Mouse (Mus musculus): ENCODE measurements at regions not wholly inside any gene's neighbourhood (a gene's known extent, or its start where the extent isn't known, plus 50 kb on each side); places are given as distances from the start of the nearest gene placed in this dataset.

GRCm38 (mm10) chr4:22047730-22048455, 116.8 kb downstream of the Faxc start:
- DNase-seq = no peak

DNA sequence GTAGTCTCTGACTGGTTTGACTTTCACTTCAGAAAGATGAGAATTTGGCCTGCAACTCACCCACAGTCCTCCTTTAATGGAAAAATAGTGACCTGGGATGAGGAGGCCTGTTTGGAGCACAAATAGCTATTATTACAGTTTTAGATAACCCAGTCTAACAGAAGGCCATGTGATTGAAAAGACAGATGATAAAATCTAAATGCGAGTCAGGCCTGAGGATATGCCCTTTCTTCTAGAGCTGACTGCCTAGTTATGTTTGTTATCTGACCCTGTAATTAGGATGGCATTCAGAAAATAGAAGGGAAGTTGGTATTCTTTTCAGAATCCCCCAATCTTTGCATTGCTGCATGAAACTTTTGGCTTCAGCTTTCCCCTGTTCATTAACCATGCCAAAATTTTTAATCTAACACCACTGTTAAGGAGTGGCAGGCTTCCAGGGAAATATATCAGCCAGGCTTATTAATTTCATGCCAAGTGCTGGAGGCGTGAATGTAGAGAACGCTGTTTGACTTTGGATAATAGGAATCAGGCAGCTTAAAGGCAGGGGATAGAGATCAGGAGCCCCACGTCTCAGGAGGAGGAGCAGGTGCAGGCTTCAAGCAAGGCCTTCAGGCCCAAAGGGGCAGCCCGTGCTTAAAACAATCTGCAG, 135.8 kb downstream of the Faxc start:
- DNase-seq = no peak

DNA sequence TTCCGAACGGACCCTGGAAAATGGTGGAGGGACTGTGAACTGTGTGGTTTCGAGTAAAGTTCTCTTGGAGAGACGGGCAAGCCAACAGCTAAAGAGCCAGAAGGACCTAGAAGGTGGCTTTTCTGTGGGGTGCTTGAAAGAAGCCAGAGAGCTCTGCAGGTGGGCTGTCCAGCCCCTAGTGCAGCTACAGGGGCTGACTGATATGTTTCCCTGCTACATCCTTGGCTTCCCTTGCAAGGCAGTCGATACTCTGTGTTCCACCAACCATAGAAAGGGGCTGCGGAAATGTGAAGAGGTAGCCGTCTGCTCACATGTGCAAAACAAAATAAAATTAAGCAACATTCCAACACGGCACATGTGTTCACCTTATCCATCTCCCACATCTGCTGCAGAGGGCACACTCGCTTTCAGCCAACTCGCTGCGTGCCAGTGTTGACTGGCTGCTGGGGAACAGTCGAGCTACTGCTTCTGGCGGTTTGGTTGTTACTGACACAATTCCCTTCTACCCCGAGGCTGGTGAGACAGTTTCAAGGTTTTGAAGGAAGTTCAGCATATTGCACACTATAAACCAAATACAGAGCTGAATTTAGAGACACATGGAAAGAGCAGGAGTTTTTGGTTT, 136.7 kb downstream of the Faxc start:
- no peak for DNase-seq

GRCm38 (mm10) chr4:22088209-22088787, 157.2 kb downstream of the Faxc start:
- DNase-seq = no peak

DNA sequence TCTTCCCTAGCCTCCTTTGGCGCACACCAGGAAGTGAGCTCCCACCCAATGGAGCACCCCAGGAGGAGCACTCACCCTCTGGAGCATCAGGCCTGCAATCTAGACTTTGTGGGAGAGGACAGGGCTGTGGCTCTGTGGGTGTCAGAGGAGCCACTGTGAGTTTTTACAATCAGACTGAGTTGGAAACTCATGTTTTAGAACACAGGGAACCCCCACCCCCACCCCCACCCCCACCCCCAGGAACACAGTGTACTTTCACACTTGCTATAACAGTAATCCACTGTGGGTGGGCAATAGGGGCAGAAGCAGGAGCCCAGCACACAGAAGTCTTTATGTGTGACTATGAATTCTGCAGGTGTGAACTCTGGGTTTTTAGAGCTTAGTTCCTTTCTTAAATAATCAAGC, 158.5 kb downstream of the Faxc start:
- no peak for DNase-seq

GRCm38 (mm10) chr4:22090536-22090935, 159.4 kb downstream of the Faxc start:
- no peak for DNase-seq

GRCm38 (mm10) chr4:22092551-22092950, 161.4 kb downstream of the Faxc start:
- DNase-seq = no peak

DNA sequence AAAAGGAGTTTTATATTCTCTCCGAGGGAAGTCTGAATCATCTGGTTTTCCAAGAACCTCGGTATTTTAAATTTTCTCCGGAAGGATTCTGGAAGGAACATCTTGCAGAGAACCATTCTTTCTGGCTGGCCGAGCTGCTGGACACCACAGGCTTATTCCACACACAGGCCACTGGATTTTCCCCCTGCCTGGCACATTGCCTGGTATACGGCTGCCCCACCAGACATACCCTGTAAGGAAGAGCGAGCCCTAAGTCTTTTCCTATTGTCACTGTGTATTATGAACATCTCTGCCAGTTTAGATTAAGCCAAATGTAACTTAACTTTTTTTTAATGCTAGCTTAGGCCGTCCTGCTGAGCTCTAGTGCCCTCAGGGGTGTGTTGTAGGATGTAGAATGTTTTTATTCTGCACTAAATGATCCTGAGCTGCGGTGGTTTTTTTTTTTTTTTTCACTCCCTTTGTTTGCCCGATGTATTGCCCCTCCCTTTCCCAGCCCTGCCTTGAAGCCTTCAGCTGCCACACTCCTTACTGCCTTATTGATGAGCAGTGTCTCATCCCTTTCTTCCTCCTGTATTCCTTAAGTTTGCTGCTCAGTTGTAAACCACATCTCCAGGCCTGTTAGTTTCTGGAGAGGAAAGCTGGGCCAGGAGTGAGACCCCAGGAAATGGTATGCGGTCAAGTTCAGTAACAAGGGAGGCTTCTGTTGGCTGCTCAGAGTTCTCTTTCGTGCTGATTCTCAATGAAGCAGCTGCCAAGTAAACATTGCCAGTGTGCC, 164.3 kb downstream of the Faxc start:
- DNase-seq = no peak

DNA sequence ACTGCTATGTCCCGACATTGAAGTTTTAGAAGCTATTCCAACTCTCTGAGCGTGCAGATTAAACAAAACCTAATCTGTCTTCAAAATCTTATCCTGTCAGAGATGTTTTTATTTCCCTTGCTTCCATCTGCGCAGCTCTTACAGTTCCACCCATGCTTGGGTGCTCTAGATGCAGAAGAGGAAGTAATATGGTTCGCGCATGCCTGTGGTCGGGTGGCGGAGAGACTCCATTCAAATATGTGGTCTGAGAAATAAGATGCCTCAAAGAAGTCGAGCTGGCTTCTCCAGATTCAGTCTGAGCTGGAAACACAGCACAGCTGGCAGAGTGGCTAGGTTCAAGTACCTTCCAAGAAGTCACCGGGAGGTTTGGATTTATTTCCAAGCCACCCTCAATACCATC, 167.5 kb downstream of the Faxc start:
- DNase-seq = no peak

DNA sequence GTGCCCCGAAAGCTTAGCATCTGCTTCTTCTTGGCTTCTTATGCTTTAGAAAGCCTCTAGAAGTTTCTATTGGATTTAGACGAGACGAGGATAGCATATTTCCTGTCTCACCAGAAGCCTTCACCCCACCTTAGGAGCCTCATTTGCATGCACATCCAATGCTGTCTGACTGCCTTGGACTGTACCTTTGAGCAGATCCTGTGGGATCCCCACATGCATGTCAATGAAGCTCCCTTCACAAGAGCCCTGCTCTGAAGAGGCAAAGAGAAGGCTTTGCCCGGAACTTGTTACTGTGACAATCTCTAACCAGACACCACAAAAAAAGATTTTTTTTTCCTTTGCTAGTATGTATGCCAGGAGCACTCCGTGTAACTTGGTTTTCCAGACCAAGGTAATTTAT, 171.3 kb downstream of the Faxc start:
- no peak for DNase-seq

- DNase-seq = no peak
Observed at GRCm38 (mm10) chr4:22103001-22103587, 172.0 kb downstream of the Faxc start.

DNA sequence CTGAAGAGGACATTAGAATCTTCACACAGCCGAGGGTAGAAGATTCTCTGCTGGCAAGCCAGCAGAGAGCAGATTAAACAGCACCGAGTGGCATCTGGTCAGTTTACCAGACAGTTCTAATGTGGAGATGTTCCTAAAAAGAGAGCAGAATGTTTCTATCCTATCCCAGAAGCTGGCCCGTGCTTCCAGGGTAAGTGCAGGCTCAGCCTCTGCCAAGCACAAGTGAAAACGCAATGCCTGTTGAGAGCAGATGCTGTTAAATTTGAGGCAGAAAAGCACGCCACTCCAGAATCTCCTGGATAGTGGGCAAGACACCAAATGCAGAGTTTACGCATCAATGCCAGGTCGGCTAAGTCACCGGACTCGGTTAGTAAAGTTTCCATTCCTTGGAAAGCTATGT, 175.8 kb downstream of the Faxc start:
- DNase-seq = no peak

DNA sequence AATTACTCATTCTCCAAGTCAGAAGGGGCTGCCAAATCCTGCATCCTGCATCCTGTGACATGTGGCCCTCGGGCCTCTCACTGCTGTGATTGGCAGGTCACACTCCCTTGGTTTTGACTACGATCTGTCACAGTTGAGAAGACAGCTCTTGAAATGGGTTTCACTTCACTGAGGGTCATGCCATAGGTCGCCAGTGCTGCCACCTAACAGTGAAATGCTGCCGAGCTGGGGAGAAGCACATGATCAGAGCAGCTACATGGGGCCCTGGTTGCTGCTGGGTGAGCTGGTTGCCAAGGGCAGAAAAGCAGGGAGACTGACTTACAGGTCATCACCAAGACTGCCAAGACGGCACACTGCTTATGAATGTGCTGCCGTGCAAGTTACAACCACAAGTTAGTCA, 178.3 kb downstream of the Faxc start:
- DNase-seq = no peak

DNA sequence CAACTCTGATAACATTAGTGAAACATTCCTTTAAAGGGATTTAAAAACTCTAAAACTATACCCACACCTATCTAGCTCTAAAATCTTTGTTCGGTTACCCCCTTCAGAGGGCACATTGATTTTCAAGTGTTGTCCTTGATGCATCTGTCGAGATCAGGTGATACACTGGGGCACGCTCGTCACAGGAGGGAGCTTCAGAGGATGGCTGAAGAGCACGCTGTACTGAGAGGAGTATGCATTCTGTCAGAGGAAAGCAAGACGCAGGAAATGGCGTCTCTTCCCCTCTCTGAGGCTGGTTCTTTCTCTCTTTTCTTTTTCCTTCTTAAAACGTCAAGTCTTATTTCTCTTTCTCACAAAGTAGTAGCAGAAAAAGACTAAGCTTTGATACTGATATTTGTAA, 179.3 kb downstream of the Faxc start:
- no peak for DNase-seq

- DNase-seq = no peak
Observed at GRCm38 (mm10) chr4:22112209-22112608, 181.1 kb downstream of the Faxc start.

DNA sequence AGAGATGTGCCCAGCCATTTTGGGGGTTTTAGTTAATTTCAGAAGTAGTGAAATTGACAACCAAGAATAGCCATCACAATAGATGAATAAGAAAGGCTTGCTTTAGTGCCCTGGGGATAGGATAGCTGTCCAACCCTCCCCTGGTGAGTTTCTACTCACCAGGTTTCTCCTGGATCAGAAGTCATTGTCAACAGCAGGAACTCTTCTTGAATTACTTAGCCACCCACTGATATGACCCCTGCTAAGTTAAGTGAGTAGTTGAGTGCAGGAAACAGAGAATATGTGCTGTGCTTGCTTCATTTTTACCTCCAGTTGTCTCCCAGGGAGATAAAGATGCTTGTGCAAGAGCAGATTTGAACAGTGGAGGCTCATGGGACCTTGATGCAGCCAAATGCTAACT, 183.3 kb downstream of the Faxc start:
- no peak for DNase-seq

DNA sequence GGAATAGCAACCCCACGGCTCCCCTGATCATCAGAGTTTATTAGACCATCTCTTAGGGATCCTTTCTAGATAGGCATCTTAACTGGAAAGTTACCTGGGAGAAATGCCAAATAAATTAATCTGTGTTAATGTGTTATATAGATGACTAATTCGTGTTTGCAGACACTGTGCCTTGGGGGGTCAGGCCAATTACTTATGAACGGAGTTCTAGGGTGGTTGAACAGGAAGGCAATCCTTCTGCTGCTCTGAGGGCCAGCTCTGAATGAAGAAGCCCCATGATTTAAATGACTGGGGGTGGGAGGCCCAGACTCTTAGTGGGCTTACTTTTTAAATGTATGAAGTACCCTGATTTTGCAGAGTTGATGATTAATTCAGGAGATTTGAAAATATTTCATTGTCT, 188.7 kb downstream of the Faxc start:
- DNase-seq = no peak

- DNase-seq = no peak
Observed at GRCm38 (mm10) chr4:22120953-22121352, 189.8 kb downstream of the Faxc start.

GRCm38 (mm10) chr4:22121397-22121796, 190.3 kb downstream of the Faxc start:
- peak in 1 of 2 experiments; percentile 6 for DNase-seq

DNA sequence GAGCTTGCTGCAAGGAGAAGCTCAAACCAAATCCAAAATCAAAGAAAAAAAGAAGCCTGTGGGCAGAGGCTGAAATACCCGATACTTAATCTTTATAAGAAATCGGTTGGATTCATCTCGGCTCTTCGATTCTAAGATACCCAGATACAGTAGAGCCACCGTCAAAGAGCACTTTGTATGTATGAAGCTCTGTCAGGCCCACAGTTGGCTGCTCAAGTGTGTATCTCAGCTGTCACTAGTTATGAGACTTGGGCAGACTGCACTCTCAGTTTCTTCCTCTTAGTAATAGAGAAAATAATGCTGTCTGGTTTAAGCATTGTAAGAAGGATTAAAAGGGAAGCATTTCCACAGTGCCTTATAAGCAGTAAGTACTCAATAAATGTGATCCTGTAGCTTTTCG, 193.7 kb downstream of the Faxc start:
- DNase-seq = no peak

- DNase-seq = no peak
Observed at GRCm38 (mm10) chr4:22130511-22130910, 199.4 kb downstream of the Faxc start.
